ENCODE assay signal across 7 mouse cellular contexts in the genomic region with DNA sequence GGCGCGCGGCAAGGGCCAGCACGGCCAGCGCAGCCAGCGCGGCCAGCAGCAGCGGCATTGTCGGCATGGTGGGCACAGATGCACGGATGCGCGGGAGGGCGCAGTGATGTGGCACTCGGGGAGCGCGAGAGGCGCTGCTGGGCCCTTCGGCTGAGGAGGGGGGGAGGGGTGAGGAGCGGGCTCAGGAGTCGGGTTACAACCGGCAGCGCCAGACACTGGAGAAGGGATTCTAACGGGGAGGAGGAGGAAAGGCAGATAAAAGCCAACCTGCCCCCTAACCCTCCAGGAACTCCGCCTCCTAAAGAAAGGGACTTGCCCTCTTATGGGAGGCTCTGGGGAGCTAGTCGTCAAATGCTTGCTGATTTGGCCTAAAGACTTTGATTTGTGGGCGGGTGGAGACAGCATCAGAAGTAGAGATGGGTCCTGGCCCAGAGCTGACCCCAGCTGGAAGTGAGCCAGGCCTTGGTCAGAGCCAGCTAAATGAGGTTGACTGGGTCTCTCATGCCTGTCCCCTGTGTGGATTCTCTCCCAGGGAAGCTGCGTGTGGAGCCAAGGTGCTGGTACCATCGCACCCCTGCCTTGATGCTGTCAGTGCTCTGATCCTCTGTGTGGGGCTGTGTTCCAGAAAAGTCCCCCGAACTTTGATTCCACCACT. TPM values are rescaled to one million over a fixed set of nuclear protein-coding genes. Genes with fewer than 3 reads are reported as not detected.
A peak's percentile ranks its signal among the peaks of the same experiment; 100 is the strongest.
DNase-seq lines count a peak whose midpoint lies in the region; ATAC-seq lines count a peak whose summit lies in the region.

A gene (minus strand): TSS at position 230 of the 655 bp plus-strand sequence.

- peaks cover 28% of the 10 kb centered on the region for H3K4me1 ChIP-seq in embryonic facial prominence, embryonic 13.5 days
- H3K4me1 ChIP-seq in hindbrain, embryonic 15.5 days (replicated peaks): peaks cover 13% of the 10 kb centered on the region
- peaks cover 14% of the 10 kb centered on the region for H3K4me1 ChIP-seq in midbrain, embryonic 12.5 days

- H3K4me2 ChIP-seq in embryonic facial prominence, embryonic 13.5 days: peak within 1 kb of the TSS; percentile 79
- peak within 1 kb of the TSS; percentile 51 for H3K4me2 ChIP-seq in hindbrain, embryonic 15.5 days
- peak within 1 kb of the TSS; percentile 58 for H3K4me2 ChIP-seq in midbrain, embryonic 12.5 days (replicated peaks)

- no peaks in the 10 kb centered on the region for H3K36me3 ChIP-seq in embryonic facial prominence, embryonic 13.5 days
- H3K36me3 ChIP-seq in hindbrain, embryonic 15.5 days: no peaks in the 10 kb centered on the region
- H3K36me3 ChIP-seq in midbrain, embryonic 12.5 days: no peaks in the 10 kb centered on the region

- WGBS in embryonic facial prominence, embryonic 13.5 days: 3% methylated on average over 29 of the region's 29 CpGs
- WGBS in hindbrain, embryonic 15.5 days: 3% methylated on average over 29 of the region's 29 CpGs
- 3% methylated on average over 23 of the region's 29 CpGs for WGBS in midbrain, embryonic 12.5 days

- peak; percentile 9 for DNase-seq in right cerebral cortex, adult 18-20 months
- no peak for DNase-seq in right cerebral cortex, postnatal 36 days (ENCODE audit: low spot score in 2 of 2)
- DNase-seq in spleen, postnatal 14 days (ENCODE audit: low spot score in 2 of 2): no peak
- DNase-seq in frontal cortex, postnatal 36 days (ENCODE audit: low spot score in 2 of 2): no peak

- peak within 1 kb of the TSS; percentile 71 for H3K9ac ChIP-seq in embryonic facial prominence, embryonic 13.5 days
- H3K9ac ChIP-seq in hindbrain, embryonic 15.5 days: no peak within 1 kb of the TSS
- H3K9ac ChIP-seq in midbrain, embryonic 12.5 days (replicated peaks): peak within 1 kb of the TSS; percentile 46

- peaks cover 13% of the 10 kb centered on the region for H3K27me3 ChIP-seq in embryonic facial prominence, embryonic 13.5 days
- peaks cover 40% of the 10 kb centered on the region for H3K27me3 ChIP-seq in hindbrain, embryonic 15.5 days
- H3K27me3 ChIP-seq in midbrain, embryonic 12.5 days: peaks cover 54% of the 10 kb centered on the region

- peak within 1 kb of the TSS; percentile 16; the same call in 1 of the 2 replicates for H3K27ac ChIP-seq in embryonic facial prominence, embryonic 13.5 days
- H3K27ac ChIP-seq in hindbrain, embryonic 15.5 days (replicated peaks): no peak within 1 kb of the TSS
- no peak within 1 kb of the TSS for H3K27ac ChIP-seq in midbrain, embryonic 12.5 days (replicated peaks)

- H3K9me3 ChIP-seq in embryonic facial prominence, embryonic 13.5 days: no peaks in the 10 kb centered on the region
- no peaks in the 10 kb centered on the region for H3K9me3 ChIP-seq in hindbrain, embryonic 15.5 days
- H3K9me3 ChIP-seq in midbrain, embryonic 12.5 days: no peaks in the 10 kb centered on the region

- peak within 1 kb of the TSS; percentile 41 for H3K4me3 ChIP-seq in embryonic facial prominence, embryonic 13.5 days
- H3K4me3 ChIP-seq in hindbrain, embryonic 15.5 days: peak within 1 kb of the TSS; percentile 11
- peak within 1 kb of the TSS; percentile 36 for H3K4me3 ChIP-seq in midbrain, embryonic 12.5 days

- ATAC-seq in embryonic facial prominence, embryonic 13.5 days (ENCODE audit: insufficient number of reproducible peaks, insufficient read depth, low FRiP score, low TSS enrichment, low read depth): peak; percentile 62
- 0 out of 2 replicates have a peak, but pooled peaks have one; percentile 7 for ATAC-seq in hindbrain, embryonic 15.5 days (ENCODE audit: low FRiP score, low read depth)
- peak; percentile 87 for ATAC-seq in midbrain, embryonic 12.5 days (ENCODE audit: low FRiP score, low read depth)

RNA-seq across cellular contexts. Expression of the gene that starts here (rescaled TPM):
- polyA plus RNA-seq in embryonic facial prominence, embryonic 13.5 days (2015; fragmentation: Nextera tagmentation; extraction: Ambion mirVana): 4.1 TPM in 2 replicates
- polyA plus RNA-seq in hindbrain, embryonic 15.5 days (2015; fragmentation: Nextera tagmentation; extraction: Ambion mirVana): 1.3 and 1.8 TPM in 2 replicates
- 5.4 and 7.0 TPM in 2 replicates for polyA plus RNA-seq in midbrain, embryonic 12.5 days (2016; fragmentation: Nextera tagmentation; extraction: Ambion mirVana)

Comparison
In these comparisons a context has a peak if more than half of its experiments do, and no peak if none do; other contexts are left out.
1. ATAC-seq: peak in every context shown above with its lines; median percentile 87 in midbrain, embryonic 12.5 days; 62 in embryonic facial prominence, embryonic 13.5 days; 7 in hindbrain, embryonic 15.5 days.